Mouse (Mus musculus) megakaryocyte, embryonic 14.5 days (primary cell): ENCODE measurements around the gene Ppm1h.

Source experiments
- FLI1 ChIP-seq: IDR thresholded peaks from 2 replicates; pipeline ENCODE4 v1.6.1; 2012; ENCODE audit warnings: low read length, inconsistent platforms, mixed read lengths
- GATA1 ChIP-seq: IDR thresholded peaks from 3 replicates; pipeline ENCODE4 v1.6.1; 2012; ENCODE audit warnings: mixed read lengths, low read length, inconsistent platforms, borderline replicate concordance

DNA sequence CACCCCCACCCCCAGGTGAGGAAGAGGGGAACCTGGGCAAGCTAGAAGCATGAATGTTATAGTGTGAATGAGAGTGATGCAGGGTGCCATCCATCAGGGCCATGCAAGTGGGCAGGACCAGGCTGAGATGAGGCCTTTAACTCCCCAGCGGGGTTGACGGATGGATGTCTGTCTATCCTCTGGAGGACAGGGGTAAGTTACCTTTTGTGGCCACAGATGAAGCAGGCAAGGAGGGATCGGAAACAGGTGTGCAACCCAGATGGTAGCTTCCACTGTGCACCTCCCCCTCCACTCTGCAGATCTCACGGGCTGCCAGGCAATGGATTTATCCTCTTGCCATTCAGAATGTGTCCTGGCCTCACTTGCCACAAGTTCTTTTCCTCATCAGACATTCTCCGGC lies 222.8 kb downstream of the Ppm1h start:
- TF ChIP-seq GATA1 = no peak
- TF ChIP-seq FLI1 = no peak
